Mouse (Mus musculus) spleen, adult 12 weeks (tissue): Measurements from ENCODE around the gene Cacnb4.

Source experiments
- DNase-seq: peaks from one replicate; pipeline ENCODE4 v3.0.0; 2022; ENCODE audit warnings: low spot score

Cacnb4 gene

GRCm38 (mm10) chr2:52676023-52676912 is at the start of gene Cacnb4:
Gene Cacnb4 (minus strand): TSS chr2:52676831.
- DNase-seq, result no peak

- DNase-seq, result no peak
Observed at GRCm38 (mm10) chr2:52720231-52721025, 43.8 kb upstream of the Cacnb4 start.

GRCm38 (mm10) chr2:52717076-52717475 is 40.4 kb upstream of the Cacnb4 start:
- no peak for DNase-seq

GRCm38 (mm10) chr2:52715538-52715937 is 38.9 kb upstream of the Cacnb4 start:
- DNase-seq, result no peak

GRCm38 (mm10) chr2:52714111-52714510 is 37.5 kb upstream of the Cacnb4 start:
- DNase-seq, result no peak

- DNase-seq, result no peak
Observed at GRCm38 (mm10) chr2:52710804-52711203, 34.2 kb upstream of the Cacnb4 start.

- DNase-seq, result no peak
Observed at GRCm38 (mm10) chr2:52709417-52709816, 32.8 kb upstream of the Cacnb4 start.

GRCm38 (mm10) chr2:52701368-52702036 is 24.9 kb upstream of the Cacnb4 start:
- no peak for DNase-seq

- DNase-seq, result no peak
Observed at GRCm38 (mm10) chr2:52700352-52700751, 23.7 kb upstream of the Cacnb4 start.

GRCm38 (mm10) chr2:52694604-52695003 is 18.0 kb upstream of the Cacnb4 start:
- no peak for DNase-seq

- DNase-seq, result no peak
Observed at GRCm38 (mm10) chr2:52691745-52692144, 15.1 kb upstream of the Cacnb4 start.

- no peak for DNase-seq
Observed at GRCm38 (mm10) chr2:52686601-52687000, 10.0 kb upstream of the Cacnb4 start.

GRCm38 (mm10) chr2:52677589-52677988 is 958 bp upstream of the Cacnb4 start:
- DNase-seq, result no peak

GRCm38 (mm10) chr2:52676913-52677303 is 277 bp upstream of the Cacnb4 start:
- DNase-seq, result no peak

- no peak for DNase-seq
Observed at GRCm38 (mm10) chr2:52675278-52675987, 1.2 kb downstream of the Cacnb4 start.

GRCm38 (mm10) chr2:52674886-52675277 is 1.7 kb downstream of the Cacnb4 start:
- DNase-seq, result no peak

GRCm38 (mm10) chr2:52673172-52673571 is 3.5 kb downstream of the Cacnb4 start:
- DNase-seq, result no peak

- DNase-seq, result no peak
Observed at GRCm38 (mm10) chr2:52670733-52671132, 5.9 kb downstream of the Cacnb4 start.

- no peak for DNase-seq
Observed at GRCm38 (mm10) chr2:52668480-52668879, 8.2 kb downstream of the Cacnb4 start.

GRCm38 (mm10) chr2:52656722-52657121 is 19.9 kb downstream of the Cacnb4 start:
- DNase-seq, result no peak

GRCm38 (mm10) chr2:52654541-52654940 is 22.1 kb downstream of the Cacnb4 start:
- no peak for DNase-seq

GRCm38 (mm10) chr2:52651547-52651946 is 25.1 kb downstream of the Cacnb4 start:
- no peak for DNase-seq
